Mouse (Mus musculus): ENCODE data around the gene Amigo1. TPM values are rescaled to one million over a fixed set of nuclear protein-coding genes. Genes with fewer than 3 reads are reported as not detected.

Gene Amigo1
- polyA plus RNA-seq, 1 experiment = 6.2 TPM

DNA sequence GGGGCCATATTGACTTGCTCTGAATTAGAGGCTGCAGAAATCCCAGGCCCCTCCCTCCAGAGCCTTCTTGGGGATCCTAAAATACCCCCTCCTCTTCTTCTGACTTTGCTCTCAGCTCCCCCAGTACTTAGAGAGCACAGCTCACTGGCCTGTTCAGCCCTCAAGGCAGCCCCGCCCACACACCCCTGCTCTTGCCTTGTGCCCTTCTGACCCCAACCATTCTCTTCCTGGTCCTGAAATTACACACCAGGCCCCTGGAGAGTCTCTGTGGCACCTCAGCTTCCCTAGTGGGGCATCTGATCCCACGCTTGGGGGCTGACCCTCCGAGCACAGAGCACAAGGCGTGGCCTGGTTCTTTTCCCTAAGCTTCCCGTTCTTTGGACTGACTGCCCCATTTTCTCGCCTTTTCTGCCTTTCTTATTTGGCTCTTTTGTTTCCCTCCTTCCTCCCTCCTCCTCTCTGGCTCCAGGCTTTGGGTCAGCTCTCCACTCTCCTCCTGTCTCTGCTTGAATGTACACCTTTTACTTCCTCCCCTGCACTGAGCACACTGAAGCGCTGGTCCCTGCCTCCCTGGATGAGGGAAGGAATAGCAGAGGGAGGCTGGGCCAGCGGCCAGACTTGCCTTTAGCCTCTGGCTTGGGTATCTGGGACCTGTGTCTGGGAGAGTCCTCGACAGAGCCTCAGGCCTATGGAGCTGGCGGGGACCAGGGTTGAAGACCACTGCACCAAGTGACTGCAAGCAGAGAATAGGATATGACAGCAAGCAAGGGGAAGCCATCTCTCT lies 20.4 kb upstream of the Amigo1 start:
- Histone ChIP-seq H3K4me3 (ENCODE audit: extremely low read depth, insufficient read depth, insufficient read length) (no peak overlapping the region), H3K27ac (ENCODE audit: insufficient read depth, low read length) (no peak overlapping the region), H3K36me3 (ENCODE audit: control insufficient read depth, insufficient read depth, low read length) (no peaks in the 10 kb centered on the region), H3K27me3 (ENCODE audit: control insufficient read depth, insufficient read depth, low read length) (no peaks in the 10 kb centered on the region), H3K4me1 (ENCODE audit: control insufficient read depth, insufficient read depth, insufficient read length) (peaks cover 4% of the 10 kb centered on the region; the same call in 1 of the 2 replicates)
- no peak for DNase-seq (ENCODE audit: low read depth in 1 of 2, low spot score in 2 of 2)
- WGBS = 78% methylated on average over 10 of the region's 10 CpGs
- TF ChIP-seq POLR2A (IDR thresholded peaks at IDR 0.05; ENCODE audit: low read depth, low read length) (no peak), CTCF (IDR thresholded peaks at IDR 0.05; ENCODE audit: extremely low read depth, insufficient read depth, insufficient read length, insufficient replicate concordance) (no peak)

DNA sequence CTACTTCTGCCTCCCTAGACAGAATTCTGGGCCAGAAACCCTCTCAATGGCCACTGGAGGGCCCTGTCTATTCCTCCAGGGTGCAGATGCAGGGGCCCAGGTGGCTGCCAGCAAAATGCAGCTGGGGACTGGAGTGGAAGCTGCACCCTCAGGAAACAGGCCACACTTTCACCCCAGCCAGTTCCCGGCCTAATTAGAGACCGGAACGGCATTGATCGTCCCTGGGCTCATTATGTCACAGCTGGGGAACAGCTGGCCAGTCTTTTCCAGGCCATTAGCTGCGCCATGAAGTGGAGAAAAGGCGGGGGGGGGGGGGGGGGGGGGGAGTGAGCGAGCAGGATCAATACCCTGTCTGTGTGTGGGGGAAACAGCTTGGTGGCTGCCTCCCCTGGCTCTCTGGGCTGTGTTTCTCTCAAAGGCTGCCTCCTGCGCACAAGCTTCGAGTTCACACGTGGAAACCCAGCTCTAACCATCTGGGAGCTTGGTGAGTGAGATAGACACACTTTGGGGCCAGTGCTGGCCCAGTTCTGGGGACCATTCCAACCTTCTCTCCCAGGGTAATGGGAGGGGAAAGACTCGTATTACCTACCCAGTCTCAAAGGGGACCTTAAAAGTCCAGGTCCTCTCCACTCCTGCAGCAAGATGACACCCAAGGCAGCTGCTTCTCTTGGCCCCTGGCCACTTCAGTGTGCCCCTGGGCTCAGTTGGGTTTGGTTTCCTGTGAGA lies 19.5 kb upstream of the Amigo1 start:
- Histone ChIP-seq H3K27ac (ENCODE audit: insufficient read depth, low read length) (no peak overlapping the region), H3K27me3 (ENCODE audit: control insufficient read depth, insufficient read depth, low read length) (no peaks in the 10 kb centered on the region), H3K36me3 (ENCODE audit: control insufficient read depth, insufficient read depth, low read length) (no peaks in the 10 kb centered on the region), H3K4me1 (ENCODE audit: control insufficient read depth, insufficient read depth, insufficient read length) (peaks cover 4% of the 10 kb centered on the region; the same call in 1 of the 2 replicates), H3K4me3 (ENCODE audit: extremely low read depth, insufficient read depth, insufficient read length) (no peak overlapping the region)
- TF ChIP-seq CTCF (IDR thresholded peaks at IDR 0.05; ENCODE audit: extremely low read depth, insufficient read depth, insufficient read length, insufficient replicate concordance) (no peak), POLR2A (IDR thresholded peaks at IDR 0.05; ENCODE audit: low read depth, low read length) (no peak)
- DNase-seq (ENCODE audit: low read depth in 1 of 2, low spot score in 2 of 2) = no peak
- WGBS = 24% methylated on average over 11 of the region's 11 CpGs

DNA sequence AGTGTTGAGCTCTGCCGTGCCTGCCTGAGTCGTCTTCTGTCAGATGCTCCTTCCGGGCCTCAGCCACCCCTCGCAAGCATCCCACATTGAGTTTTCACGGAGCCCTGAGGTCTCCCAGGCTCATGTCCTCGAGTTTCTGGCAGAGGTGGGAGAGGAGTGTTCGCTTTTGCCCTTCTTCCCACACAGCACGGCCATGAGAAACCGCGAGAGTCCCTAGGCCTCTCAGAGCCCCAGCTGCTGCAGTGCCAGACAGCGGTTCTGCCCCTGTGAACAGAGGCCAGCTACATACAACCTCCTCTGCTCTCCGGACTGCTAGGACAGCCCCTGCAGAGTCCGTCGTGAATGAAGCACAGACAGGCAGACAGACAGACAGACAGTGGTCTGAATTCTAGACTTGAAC lies 18.6 kb upstream of the Amigo1 start:
- H3K4me3 ChIP-seq (ENCODE audit: extremely low read depth, insufficient read depth, insufficient read length) = no peak overlapping the region
- no peaks in the 10 kb centered on the region for H3K27me3 ChIP-seq (ENCODE audit: control insufficient read depth, insufficient read depth, low read length)
- TF ChIP-seq POLR2A (IDR thresholded peaks at IDR 0.05; ENCODE audit: low read depth, low read length) = no peak
- no peak for TF ChIP-seq CTCF (IDR thresholded peaks at IDR 0.05; ENCODE audit: extremely low read depth, insufficient read depth, insufficient read length, insufficient replicate concordance)
- no peaks in the 10 kb centered on the region for H3K36me3 ChIP-seq (ENCODE audit: control insufficient read depth, insufficient read depth, low read length)
- no peak for DNase-seq (ENCODE audit: low read depth in 1 of 2, low spot score in 2 of 2)
- H3K27ac ChIP-seq (ENCODE audit: insufficient read depth, low read length) = no peak overlapping the region
- peaks cover 4% of the 10 kb centered on the region; the same call in 1 of the 2 replicates for H3K4me1 ChIP-seq (ENCODE audit: control insufficient read depth, insufficient read depth, insufficient read length)
- WGBS = 58% methylated on average over 14 of the region's 14 CpGs

DNA sequence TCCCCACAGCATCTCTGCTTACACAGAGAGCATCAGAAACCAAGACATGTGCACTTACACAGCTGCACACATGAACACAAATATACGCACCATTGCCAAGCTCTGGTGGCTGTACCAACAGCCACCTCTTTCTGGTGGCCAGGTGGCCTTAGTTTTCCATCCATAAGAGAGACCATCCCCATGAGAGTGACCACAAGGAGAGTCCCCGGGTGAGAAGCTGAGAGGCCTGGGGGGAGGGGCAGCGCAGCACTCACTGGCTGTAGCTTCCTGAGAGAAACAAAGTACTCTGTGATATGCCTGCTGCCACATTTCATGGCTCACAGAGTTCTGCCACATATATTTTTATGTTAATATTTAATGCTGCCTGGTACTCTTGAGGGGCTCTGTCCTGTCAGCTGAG lies 16.9 kb upstream of the Amigo1 start:
- Histone ChIP-seq H3K4me3 (ENCODE audit: extremely low read depth, insufficient read depth, insufficient read length) (no peak overlapping the region), H3K36me3 (ENCODE audit: control insufficient read depth, insufficient read depth, low read length) (no peaks in the 10 kb centered on the region), H3K27ac (ENCODE audit: insufficient read depth, low read length) (no peak overlapping the region), H3K27me3 (ENCODE audit: control insufficient read depth, insufficient read depth, low read length) (no peaks in the 10 kb centered on the region), H3K4me1 (ENCODE audit: control insufficient read depth, insufficient read depth, insufficient read length) (peaks cover 4% of the 10 kb centered on the region; the same call in 1 of the 2 replicates)
- WGBS = 41% methylated on average over 3 of the region's 3 CpGs
- DNase-seq (ENCODE audit: low read depth in 1 of 2, low spot score in 2 of 2) = no peak
- no peak for TF ChIP-seq POLR2A (IDR thresholded peaks at IDR 0.05; ENCODE audit: low read depth, low read length)
- no peak for TF ChIP-seq CTCF (IDR thresholded peaks at IDR 0.05; ENCODE audit: extremely low read depth, insufficient read depth, insufficient read length, insufficient replicate concordance)

DNA sequence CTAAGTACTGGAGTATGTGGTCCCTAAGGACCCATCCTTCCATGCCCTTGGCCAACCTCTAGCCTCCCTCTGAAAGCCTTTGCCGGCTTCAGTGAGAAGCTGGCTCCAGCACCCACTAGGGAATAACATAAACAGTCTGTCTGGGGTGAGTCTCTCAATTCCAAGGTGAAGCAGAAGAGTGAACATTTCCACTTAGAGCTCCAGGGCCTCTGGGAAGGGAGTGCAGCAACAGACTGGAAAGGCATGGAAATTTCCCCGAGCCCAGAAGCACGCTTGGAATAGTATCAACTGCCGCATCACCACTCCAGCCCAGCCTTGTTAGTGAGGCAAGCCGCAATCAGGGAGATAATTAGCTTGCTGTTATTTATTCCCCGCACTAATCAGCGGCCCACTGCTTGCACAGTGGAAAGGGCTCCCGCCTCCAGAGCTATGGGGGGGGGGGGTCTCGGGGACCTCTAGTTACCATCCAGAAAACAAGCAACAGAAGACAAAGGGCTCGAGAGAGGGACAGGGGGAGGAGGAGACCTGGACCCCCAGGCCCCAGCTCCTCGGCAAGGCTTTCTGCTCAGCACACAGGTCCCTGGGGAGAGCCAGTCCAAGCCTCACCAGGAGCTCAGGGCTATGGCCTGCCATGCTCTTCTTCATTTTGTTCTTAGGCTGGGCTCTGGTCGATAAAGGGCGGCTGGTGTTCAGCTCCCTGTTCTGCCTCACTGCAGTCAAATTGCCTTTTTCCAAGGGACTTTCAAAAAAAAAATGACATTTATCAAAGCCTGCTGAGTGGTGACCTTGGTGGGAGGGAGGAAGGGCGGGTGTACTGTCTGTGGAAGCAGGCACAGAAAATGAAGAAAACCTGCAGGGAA lies 11.2 kb upstream of the Amigo1 start:
- no peak for DNase-seq (ENCODE audit: low read depth in 1 of 2, low spot score in 2 of 2)
- Histone ChIP-seq H3K36me3 (ENCODE audit: control insufficient read depth, insufficient read depth, low read length) (no peaks in the 10 kb centered on the region), H3K4me3 (ENCODE audit: extremely low read depth, insufficient read depth, insufficient read length) (no peak overlapping the region), H3K27ac (ENCODE audit: insufficient read depth, low read length) (no peak overlapping the region), H3K4me1 (ENCODE audit: control insufficient read depth, insufficient read depth, insufficient read length) (no peaks in the 10 kb centered on the region), H3K27me3 (ENCODE audit: control insufficient read depth, insufficient read depth, low read length) (no peaks in the 10 kb centered on the region)
- TF ChIP-seq POLR2A (IDR thresholded peaks at IDR 0.05; ENCODE audit: low read depth, low read length) = no peak
- TF ChIP-seq CTCF (IDR thresholded peaks at IDR 0.05; ENCODE audit: extremely low read depth, insufficient read depth, insufficient read length, insufficient replicate concordance) = no peak
- 66% methylated on average over 14 of the region's 14 CpGs for WGBS
